Mouse (Mus musculus): ENCODE measurements around the gene Ccer2.

The Ccer2 gene

DNA sequence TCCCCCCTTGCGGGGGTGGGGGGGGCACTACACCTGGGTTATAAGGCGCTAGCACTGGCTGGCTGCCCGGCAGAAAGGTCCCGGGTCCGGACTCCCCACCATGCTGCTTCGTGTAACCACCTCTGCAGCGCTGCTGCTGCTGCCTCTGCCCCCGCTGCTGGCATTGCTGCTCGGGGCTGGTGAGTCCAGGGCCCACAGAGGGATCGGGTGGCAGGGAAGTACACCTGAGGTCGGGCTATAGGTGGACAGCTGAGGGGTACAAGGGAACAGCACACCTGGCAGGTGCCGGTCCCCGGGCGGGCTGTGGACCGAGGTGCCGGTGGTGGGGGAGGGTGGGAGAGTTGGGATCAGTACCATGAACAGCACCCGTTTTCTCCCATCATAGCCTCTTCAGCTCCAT, at the start of gene Ccer2:
Gene Ccer2, plus strand, starts transcription at position 96 of the 400 bp plus-strand sequence.
- no peak for DNase-seq (ENCODE audit: low spot score)

DNA sequence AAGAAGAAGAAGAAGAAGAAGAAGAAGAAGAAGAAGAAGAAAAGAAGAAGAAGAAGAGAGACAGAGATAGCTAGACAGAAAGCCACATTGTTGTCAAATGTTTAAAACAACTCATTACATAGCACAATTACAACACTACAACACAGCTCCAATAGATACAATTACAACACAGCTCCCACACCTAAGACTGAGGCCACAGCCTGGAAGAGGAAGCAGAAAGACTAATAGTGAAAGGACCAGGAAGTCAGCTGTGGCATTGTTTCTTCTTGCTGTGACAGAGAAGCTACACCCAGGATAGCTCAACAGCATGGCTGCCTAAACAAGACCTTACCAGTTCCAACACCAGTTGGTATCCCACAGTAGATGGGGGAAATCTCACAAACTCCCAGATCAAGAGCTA, 46.5 kb upstream of the Ccer2 start:
- DNase-seq (ENCODE audit: low spot score): no peak

DNA sequence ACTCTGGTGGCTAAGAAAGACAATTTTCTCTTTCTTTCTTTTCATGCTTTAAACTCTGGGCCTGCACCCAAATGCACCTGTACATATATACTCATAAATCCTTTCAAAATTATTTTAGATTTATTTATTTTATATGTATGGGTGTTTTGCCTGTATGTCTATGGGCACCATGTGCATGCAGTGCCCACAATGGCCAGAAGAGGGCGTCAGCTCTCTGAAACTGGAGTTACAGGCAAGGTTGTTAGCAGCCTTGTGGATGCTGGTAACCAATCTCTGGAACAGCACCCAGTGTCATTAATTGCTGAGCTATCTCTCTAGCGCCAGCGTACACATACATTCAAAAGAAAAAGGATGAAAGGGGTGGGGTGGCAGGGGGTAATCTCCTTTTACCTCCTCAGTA, 45.0 kb upstream of the Ccer2 start:
- no peak for DNase-seq (ENCODE audit: low spot score)

DNA sequence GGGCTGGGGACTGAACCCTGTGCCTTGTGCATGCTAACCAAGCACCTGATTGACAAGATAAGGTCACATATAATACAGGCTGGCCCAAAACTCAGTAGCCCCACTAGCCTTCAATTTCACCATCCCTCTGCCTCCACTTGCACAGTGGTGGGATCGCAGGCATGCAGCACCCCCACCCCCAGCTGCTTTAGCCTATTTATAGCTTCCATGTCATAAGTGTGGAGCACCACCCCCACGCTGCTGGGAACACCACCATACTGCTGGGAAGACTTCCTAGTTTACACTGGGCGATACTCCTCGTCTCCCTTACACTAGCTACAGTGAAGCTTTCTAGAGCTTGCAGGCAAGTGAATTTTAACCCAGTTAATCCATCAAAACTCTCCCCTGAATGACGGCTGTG, 41.3 kb upstream of the Ccer2 start:
- no peak for DNase-seq (ENCODE audit: low spot score)

DNA sequence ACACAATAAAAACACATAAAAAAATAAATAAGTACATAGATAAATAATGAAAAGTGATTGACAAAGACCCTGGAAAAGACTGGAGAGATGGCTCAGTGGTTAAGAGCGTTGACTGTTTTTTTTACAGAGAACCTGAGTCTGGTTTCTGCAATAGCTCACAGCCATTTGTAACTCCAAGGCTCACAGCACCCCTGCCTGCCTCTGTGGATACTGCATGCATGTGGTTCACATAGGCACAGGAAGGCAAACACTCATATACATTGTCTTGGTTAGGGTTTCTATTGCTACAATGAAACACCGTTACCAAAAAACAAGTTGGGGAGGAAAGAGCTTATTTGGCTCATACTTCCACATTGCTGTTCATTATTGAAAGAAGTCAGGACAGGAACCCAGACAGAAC, 40.4 kb upstream of the Ccer2 start:
- no peak for DNase-seq (ENCODE audit: low spot score)

DNA sequence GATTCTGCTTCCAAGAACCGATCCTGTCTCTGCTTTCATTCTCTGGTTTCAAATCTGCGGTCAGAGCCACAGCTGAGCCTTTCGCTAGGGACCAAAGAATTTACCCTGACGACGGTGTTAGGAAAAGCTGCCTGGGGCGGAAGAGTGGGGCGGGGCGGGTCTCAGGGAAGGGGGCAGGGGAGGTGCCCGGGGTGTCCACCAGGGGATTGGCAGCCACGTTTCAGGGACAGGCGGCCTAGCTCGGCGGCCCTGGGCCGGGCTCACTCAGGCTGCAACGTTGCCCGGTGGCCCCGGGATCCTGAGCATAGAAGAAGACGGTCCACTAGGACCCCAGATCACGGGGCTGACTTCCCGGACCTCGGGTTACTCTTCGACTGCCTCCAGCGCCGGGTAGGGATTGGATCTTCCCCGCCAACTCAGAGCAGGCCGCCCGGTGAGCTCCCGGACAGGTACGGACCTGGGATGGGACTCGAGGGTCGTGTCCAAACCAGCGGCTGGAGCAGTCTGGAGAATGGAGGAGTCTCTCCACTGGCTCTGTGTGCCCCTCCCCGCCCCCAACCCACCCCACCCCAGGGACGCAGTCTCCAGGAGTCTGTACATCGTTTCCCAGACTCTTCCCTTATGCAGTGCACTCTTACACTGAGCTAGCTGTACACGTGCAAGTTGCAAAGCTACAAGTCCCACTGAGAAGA, 39.2 kb upstream of the Ccer2 start, which contains the start of gene Fbxo17:
Gene Fbxo17, plus strand, starts transcription at position 215 of the 692 bp plus-strand sequence.
- no peak for DNase-seq (ENCODE audit: low spot score)

DNA sequence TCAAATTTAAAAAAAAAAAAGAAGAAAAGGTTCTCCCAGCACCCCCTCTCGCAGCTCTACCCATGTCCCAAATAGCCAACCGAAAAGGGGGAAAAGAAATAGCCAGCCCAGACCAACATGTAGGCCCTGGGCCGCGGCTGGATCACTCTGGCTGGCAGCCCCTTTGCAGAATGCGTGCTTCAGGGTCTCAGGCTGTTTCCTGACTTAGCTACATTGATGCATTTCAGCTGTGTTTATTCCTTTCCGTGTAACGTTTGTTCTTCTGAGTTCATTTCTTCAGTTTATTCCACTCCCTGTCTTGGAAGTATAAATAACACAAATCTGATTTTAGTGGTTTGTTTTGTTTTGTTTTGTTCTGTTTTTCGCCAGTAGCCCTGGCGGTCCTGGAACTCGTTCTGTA, 38.2 kb upstream of the Ccer2 start:
- no peak for DNase-seq (ENCODE audit: low spot score)

DNA sequence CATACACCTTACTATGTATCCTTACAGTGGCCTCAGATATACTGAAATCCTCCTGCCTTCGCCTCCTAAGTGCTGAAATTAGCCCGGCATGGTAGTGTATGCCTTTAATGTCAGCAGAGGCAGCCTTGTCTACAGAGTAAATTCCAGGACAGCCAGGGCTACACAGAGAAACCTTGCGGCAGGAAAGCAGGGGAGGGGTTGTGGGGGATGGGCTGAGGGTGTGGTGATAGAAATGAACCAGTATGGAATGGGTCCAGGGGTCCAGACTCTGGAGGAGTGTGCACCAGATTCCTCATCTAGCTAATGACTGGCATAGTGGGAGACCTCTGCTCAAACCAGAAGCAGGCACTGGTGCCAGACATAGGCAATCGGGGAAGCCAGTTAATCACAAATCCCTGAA, 36.8 kb upstream of the Ccer2 start:
- no peak for DNase-seq (ENCODE audit: low spot score)

DNA sequence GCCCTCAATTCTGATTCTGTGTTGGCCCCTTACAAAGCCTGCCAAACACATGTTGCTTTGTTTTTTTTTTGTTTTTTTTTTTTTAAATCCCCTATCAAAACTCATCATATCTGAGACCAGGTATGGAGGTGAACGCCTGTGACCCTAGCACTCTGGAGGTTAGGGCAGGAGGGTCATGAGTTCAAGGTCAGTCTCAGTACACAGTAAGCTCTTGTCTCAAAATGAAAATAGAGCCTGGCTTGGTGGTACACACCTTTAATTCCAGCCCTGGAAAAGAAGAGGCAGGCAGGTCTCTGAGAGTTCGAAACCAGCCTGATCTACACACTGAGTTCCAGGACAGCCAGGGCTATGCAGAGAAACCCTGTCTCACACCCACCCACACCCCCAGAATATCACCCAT, 36.3 kb upstream of the Ccer2 start:
- DNase-seq (ENCODE audit: low spot score): no peak

DNA sequence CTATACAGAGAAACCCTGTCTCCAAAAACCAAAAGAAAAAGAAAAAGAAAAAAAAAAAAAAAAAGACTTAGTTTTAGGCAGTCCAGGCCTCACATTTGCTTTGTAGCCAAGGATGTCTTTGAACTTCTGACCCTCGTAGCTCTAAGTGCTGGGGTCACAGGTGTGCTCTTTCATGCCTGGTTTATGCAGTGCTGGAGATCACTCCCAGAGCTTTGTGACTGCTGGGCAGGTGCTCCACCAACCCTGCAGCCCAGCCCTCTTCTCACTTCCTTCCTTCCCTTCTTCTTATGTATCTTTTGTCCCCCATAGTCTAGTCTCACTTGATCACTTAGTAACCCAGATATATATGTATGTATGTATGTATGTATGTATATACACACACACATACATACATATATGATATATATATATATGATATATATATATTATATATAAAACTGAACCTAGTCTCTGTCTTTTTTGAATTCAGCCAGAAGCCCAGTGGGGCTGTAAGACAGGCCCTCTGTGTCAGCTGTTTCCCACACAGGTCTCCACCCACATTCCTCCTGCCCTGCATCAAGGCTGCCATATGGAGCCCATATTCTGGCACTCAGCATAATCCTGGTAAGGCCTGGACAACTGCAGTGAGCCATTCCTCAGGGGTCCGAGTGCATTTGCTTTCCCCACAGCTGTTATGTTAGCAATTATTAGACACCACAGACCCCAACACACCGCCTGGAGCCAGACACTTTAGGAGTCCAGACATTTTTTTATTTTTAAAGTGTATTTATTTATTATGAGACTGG, 35.0 kb upstream of the Ccer2 start:
- no peak for DNase-seq (ENCODE audit: low spot score)

DNA sequence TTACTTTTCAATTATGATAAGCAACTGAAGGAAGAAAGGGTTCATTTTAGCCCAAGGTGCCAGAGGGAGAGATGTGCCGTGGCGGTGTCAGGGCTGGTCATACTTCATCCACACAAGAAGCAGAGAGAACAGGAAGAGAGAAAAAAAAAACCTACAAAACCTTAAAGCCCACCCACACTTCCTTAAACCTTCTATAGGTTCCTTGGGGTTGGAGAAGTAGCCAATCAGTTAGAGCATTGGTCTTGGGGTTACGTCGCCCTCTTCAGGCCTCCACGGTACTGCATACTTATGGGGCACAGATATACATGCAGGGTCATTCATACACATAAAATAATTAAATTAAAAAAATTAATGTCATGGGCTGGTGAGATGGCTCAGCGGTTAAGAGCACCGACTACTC, 33.9 kb upstream of the Ccer2 start:
- no peak for DNase-seq (ENCODE audit: low spot score)

DNA sequence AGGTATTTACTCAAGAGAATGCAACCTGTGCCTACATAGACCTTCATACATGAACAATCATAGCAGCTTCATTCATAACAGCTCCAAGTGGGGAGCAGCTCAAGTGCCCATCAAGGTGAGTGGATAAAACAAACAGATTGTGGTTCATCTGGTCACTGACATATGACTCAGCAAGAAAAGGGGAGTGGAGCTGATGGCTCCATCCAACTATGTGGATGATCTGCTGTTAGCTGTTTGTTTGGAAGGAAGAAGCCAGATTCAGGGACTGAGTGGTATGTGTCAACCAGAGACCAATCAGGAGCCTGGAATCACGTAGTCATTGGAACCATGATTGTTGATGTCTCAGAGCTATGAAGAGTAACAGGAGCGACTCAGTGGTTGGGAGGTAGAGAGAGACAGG, 31.4 kb upstream of the Ccer2 start:
- DNase-seq (ENCODE audit: low spot score): no peak

DNA sequence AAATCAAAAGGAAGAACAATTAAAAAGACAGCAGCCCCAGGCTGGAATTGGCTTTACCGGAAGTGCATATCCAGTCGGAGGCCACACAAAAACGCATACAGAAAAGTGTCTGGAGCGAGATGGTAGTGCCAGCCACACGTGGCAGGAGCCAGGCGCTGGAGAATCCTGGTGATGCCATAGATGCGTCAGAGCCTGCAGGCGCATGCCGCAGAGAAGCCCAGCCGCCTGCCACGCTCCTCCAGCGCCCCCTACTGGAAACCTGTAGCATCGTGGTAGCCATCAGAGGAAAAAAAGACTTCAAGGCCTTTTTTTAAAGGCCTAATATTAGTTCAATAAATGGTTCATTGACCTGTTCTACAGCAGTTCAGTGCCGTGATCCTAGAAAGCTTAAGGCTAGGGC, 29.4 kb upstream of the Ccer2 start:
- peak; percentile 44 for DNase-seq (ENCODE audit: low spot score)

DNA sequence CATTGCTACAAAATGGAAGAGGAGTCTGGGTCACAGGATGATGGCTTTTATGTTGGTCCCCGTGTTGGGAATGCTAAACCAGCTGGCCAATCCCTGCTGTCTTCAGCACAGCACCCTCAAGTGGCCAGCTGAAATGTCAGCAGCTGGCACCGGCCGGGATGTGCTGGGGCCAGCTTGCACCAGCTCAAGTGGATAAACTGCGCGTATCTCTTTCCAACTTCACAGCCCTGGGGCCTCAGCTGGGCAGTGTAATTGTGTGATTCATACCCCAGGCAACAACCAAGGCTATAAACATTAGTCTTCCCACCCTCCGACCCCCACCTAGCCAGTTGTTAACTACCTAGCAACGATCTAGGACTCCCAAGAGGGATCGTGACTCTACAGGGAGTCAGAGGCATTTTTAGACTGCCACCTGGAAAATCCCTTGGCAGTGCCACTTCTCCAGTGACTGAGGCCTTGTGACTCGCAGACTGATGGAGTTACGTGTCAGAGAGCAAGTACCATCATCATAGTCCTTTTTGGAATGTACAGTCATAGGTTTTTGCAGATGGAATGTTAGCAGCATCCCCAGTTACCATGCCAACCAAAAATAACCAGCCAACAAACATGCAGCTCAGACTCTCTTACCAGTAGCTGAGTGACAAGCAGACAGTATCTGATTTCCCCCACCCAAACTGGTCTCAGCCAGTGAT, 28.2 kb upstream of the Ccer2 start:
- DNase-seq (ENCODE audit: low spot score): no peak

DNA sequence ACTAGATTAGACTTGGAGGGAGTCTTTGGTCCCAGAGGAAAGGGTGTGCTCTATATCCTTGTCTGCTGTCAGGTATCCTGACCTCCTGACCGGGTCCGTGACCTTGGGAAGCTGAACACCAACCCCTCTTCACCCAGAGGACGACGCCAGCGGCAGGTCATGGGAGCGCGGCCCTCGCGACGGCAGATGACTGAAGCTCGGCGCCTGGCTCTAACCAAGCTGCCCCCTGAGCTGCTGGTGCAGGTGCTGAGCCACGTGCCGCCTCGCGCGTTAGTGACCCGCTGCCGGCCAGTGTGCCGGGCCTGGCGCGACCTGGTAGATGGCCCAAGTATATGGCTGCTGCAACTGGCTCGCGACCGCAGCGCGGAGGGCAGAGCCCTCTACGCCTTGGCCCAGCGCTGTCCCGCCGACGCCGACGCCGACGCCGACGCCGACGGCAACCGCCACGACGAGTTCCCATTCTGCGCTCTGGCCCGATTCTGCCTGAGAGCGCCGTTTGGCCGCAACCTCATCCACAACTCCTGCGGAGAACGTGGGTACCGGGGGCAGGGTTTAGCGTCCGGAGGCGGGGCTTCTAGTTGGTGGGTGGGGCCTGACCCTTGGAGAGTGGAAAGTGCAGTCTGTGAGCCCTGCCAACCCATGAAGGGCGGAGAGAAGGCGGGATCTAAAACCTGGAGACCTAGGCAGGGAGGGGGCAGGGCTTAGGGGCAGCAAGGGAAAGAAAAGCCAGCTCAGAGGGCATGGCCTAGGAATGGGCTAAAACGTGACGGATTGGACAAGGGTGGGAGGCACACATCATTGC, 23.4 kb upstream of the Ccer2 start:
- peak; percentile 58 for DNase-seq (ENCODE audit: low spot score)

DNA sequence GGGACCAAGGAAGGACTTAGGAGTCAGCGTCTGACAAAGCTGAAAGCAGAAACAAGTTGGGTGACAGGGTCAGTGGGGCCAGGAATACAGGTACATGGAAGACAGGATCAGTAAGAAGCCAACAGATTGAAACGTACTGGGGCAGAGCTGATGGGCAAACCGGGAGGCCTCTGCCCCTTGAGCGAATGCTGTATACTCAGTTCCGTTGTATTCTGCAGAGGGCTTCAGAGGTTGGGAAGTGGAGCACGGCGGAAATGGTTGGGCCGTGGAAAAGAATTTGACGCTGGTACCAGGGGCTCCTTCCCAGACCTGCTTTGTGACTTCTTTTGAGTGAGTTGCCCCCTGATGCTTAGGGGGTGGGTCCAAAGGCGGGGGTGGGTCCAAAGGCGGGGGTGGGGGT, 22.8 kb upstream of the Ccer2 start:
- no peak for DNase-seq (ENCODE audit: low spot score)

DNA sequence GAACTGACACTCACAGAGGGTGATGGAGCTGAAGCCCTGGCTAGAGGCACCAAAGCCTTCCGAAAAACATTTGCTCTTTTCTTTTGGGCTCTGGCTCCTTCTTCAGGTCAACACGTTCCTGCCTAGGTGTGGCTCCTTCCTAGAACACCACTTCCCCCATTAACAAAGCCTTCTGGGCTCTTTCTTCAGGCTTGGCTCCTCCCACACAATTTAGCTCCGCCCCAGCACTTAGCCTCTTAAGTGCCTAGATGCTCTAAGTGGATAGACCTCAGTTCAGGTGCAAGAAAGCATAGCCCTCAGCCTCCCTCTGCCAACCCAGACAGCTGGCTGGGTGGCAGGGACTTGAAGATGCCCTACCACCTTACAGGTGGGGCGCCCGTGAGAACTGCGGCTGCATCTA, 20.3 kb upstream of the Ccer2 start:
- DNase-seq (ENCODE audit: low spot score): no peak

DNA sequence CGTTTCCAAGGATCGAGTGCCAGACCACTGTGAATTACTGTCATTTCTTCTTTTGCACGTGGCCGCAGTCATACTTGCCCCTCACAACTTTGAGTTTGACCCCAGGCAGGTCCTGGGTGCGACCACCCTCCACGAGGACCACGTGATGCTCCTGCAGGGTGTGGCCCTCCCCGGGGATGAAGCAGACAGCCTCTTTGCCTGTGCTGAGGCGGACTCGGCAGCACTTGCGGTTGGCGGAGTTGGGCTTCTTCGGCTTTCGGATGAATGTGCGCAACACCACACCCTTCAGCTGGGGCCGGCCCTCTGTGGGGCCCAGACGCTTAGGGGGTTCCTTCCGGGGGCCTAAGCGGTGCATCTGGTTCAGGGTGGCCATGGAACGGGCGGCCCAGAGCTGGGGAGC, 16.1 kb upstream of the Ccer2 start:
- DNase-seq (ENCODE audit: low spot score): no peak

DNA sequence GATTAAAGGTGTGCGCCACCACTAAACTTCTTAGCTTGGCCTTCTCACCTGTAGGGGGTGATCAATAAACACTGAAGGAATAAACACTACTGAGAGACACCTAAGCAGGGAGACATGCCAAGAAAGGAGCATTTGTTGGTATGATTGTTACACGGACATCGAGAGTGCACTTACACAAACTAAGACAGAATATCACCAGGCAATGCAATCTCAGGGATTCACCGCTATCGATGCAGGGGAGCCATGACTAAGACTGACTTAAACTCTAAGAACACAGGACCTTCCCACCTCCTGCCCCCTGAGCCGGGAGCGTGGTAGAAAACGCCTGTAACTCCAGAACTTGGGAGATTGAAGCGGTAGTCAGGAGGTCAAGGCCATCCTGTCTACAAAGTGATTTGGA, 15.0 kb upstream of the Ccer2 start:
- no peak for DNase-seq (ENCODE audit: low spot score)

DNA sequence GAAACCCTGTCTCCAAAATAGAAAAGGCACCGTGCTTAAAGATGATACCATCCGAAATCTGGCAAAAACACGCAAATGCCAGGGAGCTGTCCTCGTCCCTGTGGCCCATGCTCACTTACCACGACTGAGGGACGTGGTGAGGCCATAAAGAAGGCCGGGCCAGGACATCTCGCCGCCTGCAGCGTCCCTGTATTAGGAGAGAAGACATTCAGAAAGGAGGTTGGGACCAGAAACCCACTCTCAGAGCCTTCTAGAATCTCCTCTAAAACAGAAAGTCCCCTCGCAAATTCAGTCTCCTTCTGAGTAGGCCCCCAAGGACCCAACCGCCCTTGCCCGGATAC, 14.6 kb upstream of the Ccer2 start:
- DNase-seq (ENCODE audit: low spot score): no peak

DNA sequence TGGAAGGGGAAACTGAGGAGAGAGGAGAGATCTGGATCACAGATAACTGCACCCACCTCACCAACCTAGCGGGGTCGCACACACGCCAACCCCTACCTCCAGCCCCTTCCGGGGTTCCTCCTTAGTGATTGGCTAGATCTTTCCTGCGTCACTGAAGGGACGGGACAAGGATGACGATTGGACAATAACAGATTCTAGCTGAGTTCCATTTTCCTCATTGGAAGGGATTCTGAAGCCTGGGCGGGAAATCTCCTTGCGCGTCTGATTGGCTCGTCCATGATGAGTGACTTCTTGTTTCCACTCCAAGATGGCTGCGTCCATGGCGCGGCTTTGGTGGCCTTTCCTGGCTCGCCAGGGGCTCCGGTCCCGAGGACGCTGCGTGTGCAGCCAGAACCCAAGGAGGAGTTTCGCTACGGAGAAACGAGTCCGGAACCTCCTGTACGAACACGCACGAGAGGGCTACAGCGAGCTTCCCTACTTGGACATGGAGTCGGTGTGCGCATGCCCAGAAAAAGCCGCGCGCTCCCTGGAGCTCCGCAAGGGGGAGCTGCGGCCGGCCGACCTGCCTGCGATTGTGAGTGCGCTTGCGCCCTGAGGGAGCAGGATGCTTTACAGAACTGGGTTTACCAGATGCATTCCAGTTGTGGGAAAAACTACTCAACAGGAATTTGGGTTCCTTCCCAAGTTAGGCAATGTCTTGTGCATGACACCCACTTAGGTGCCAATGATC, 14.1 kb upstream of the Ccer2 start, which contains the start of the genes Mrps12 and Sars2:
Gene Mrps12, minus strand, starts transcription at position 112 of the 730 bp plus-strand sequence.
Gene Sars2, plus strand, starts transcription at position 284 of the 730 bp plus-strand sequence.
- peak; percentile 96 for DNase-seq (ENCODE audit: low spot score)

DNA sequence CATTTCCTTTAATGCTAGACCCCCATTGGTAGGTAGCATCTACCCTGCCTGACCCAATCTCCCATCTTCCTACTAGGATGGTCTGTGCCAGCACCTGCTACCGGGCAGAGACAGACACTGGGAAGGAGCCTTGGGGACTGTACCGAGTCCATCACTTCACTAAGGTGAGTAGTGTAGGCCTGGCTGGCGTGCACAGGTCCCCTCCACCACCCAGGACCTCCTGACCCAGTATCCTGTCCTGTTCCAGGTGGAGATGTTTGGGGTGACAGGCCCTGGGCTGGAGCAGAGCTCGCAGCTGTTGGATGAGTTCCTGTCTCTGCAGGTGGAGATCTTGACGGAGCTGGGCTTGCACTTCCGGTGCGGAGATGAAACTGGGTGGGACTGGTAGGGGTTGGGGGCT, 6.0 kb upstream of the Ccer2 start:
- no peak for DNase-seq (ENCODE audit: low spot score)

Measured in spleen, adult 12 weeks (tissue).